Mouse (Mus musculus) CH12.LX (cell line): Measurements from ENCODE around the gene Stpg1. TPM values are rescaled to one million over a fixed set of nuclear protein-coding genes. Genes with fewer than 3 reads are reported as not detected.

Source experiments
- DNase-seq: peaks from one replicate; pipeline ENCODE4 v3.0.0-alpha.2; 2013; ENCODE audit errors: extremely low read depth
- H3K27ac ChIP-seq: 2 replicates; pipeline ENCODE4 v1.5.1; 2012; ENCODE audit warnings: low read depth, mild to moderate bottlenecking, control low read depth, moderate library complexity; ENCODE audit not compliant: insufficient read depth
- H3K27me3 ChIP-seq: replicated peaks from 2 replicates; pipeline ENCODE3; 2012; ENCODE audit warnings: inconsistent platforms
- H3K36me3 ChIP-seq, 2 experiments: replicated peaks in 1 of 2; 2 replicates each; pipeline versions ENCODE3 to v1.6.1; 2012; ENCODE audit warnings: inconsistent platforms in 1 of 2, low read length in 1 of 2, mild to moderate bottlenecking in 1 of 2, mixed read lengths in 1 of 2, moderate library complexity in 1 of 2; ENCODE audit not compliant: control insufficient read depth in 1 of 2, insufficient read depth in 1 of 2
- H3K4me1 ChIP-seq, 2 experiments: 2 replicates each; pipeline ENCODE4 v1.6.1; 2012; ENCODE audit warnings: inconsistent platforms in 1 of 2, moderate library complexity in 1 of 2; ENCODE audit not compliant: insufficient read depth in 2 of 2, control insufficient read depth in 1 of 2
- H3K4me2 ChIP-seq: 2 replicates; pipeline ENCODE4 v1.6.1; 2012; ENCODE audit warnings: low read depth, mild to moderate bottlenecking, control low read depth; ENCODE audit not compliant: poor library complexity, insufficient read depth, severe bottlenecking
- H3K4me3 ChIP-seq, 3 experiments: fragments of 150-350 bp in 1 of 3; sonication (generic) in 1 of 3; replicated peaks in 1 of 3; 2 replicates each; pipeline versions ENCODE3 to v1.5.1; 2011 to 2012; ENCODE audit warnings: low read depth in 2 of 3, low read length in 2 of 3, mild to moderate bottlenecking in 2 of 3, moderate library complexity in 2 of 3, control low read depth in 1 of 3, improper control_type of control experiment in 1 of 3, inconsistent platforms in 1 of 3, mixed read lengths in 1 of 3; ENCODE audit not compliant: poor library complexity in 1 of 3
- H3K79me2 ChIP-seq: replicated peaks from 2 replicates; pipeline ENCODE4 v1.6.1; 2012; ENCODE audit warnings: mild to moderate bottlenecking, moderate library complexity; ENCODE audit not compliant: control insufficient read depth, poor library complexity, insufficient read depth, severe bottlenecking; ENCODE audit errors: extremely low read depth
- H3K9ac ChIP-seq: 2 replicates; pipeline ENCODE4 v1.6.1; 2012; ENCODE audit warnings: low read depth, mild to moderate bottlenecking, control low read depth, moderate library complexity; ENCODE audit not compliant: insufficient read depth
- H3K9me3 ChIP-seq: replicated peaks from 2 replicates; pipeline ENCODE3; 2012; ENCODE audit warnings: low read length, inconsistent platforms, mixed read lengths
- CHD2 ChIP-seq: IDR thresholded peaks from 2 replicates; pipeline ENCODE4 v1.6.1; 2011; ENCODE audit warnings: low read length, improper control_type of control experiment
- CTCF ChIP-seq, 2 experiments: IDR thresholded peaks in 1 of 2; conservative IDR thresholded peaks in 1 of 2; 2 replicates each; pipeline ENCODE4 v1.5.1; 2011 to 2012; ENCODE audit warnings: low read depth in 2 of 2, low read length in 2 of 2, improper control_type of control experiment in 1 of 2, inconsistent platforms in 1 of 2, mild to moderate bottlenecking in 1 of 2, moderate library complexity in 1 of 2
- E2F4 ChIP-seq: IDR thresholded peaks from 2 replicates; pipeline ENCODE4 v1.6.1; 2011; ENCODE audit warnings: low read depth, low read length, improper control_type of control experiment; ENCODE audit not compliant: insufficient replicate concordance
- HCFC1 ChIP-seq: IDR thresholded peaks from 2 replicates; pipeline ENCODE4 v1.6.1; 2012; ENCODE audit warnings: low read depth, mild to moderate bottlenecking, inconsistent platforms, low read length, improper control_type of control experiment
- IRF4 ChIP-seq: IDR thresholded peaks from 2 replicates; pipeline ENCODE4 v1.6.1; 2014; ENCODE audit warnings: low read depth, mild to moderate bottlenecking, inconsistent platforms, low read length, improper control_type of control experiment
- JUN ChIP-seq: IDR thresholded peaks from 2 replicates; pipeline ENCODE4 v1.6.1; 2011; ENCODE audit warnings: low read depth, mild to moderate bottlenecking, low read length, improper control_type of control experiment, moderate library complexity; ENCODE audit not compliant: insufficient read depth
- JUND ChIP-seq: conservative IDR thresholded peaks from 2 replicates; pipeline ENCODE4 v1.6.1; 2011; ENCODE audit warnings: low read depth, low read length, improper control_type of control experiment
- KAT2A ChIP-seq: IDR thresholded peaks from 2 replicates; pipeline ENCODE4 v1.6.1; 2012; ENCODE audit warnings: low read length, improper control_type of control experiment, inconsistent platforms; ENCODE audit not compliant: insufficient replicate concordance
- MAFK ChIP-seq: IDR thresholded peaks from 2 replicates; pipeline ENCODE4 v1.6.1; 2011; ENCODE audit warnings: low read length, improper control_type of control experiment; ENCODE audit not compliant: insufficient replicate concordance
- MEF2A ChIP-seq: IDR thresholded peaks from 2 replicates; pipeline ENCODE4 v1.6.1; 2014; ENCODE audit warnings: low read depth, mild to moderate bottlenecking, inconsistent platforms, low read length, improper control_type of control experiment, borderline replicate concordance
- MYC ChIP-seq: IDR thresholded peaks from 2 replicates; pipeline ENCODE4 v1.6.1; 2011; ENCODE audit warnings: low read depth, mild to moderate bottlenecking, improper control_type of control experiment, low read length
- PAX5 ChIP-seq: IDR thresholded peaks from 2 replicates; pipeline ENCODE4 v1.6.1; 2012; ENCODE audit warnings: low read length, inconsistent platforms, mixed read lengths
- POLR2A ChIP-seq: IDR thresholded peaks from 2 replicates; pipeline ENCODE4 v1.6.1; 2011; ENCODE audit warnings: low read depth, mild to moderate bottlenecking, improper control_type of control experiment, low read length
- RAD21 ChIP-seq: IDR thresholded peaks from 2 replicates; pipeline ENCODE4 v1.6.1; 2011; ENCODE audit warnings: low read depth, mild to moderate bottlenecking, low read length, improper control_type of control experiment, moderate library complexity
- TBP ChIP-seq: conservative IDR thresholded peaks from 2 replicates; pipeline ENCODE4 v1.6.1; 2011; ENCODE audit warnings: low read depth, low read length, improper control_type of control experiment
- UBTF ChIP-seq: IDR thresholded peaks from 2 replicates; pipeline ENCODE4 v1.6.1; 2012; ENCODE audit warnings: low read depth, mild to moderate bottlenecking, inconsistent platforms, low read length, improper control_type of control experiment, moderate library complexity
- USF1 ChIP-seq: IDR thresholded peaks from 2 replicates; pipeline ENCODE4 v1.6.1; 2014; ENCODE audit warnings: low read depth, mild to moderate bottlenecking, inconsistent platforms, low read length, improper control_type of control experiment
- USF2 ChIP-seq: conservative IDR thresholded peaks from 2 replicates; pipeline ENCODE4 v1.6.1; 2011; ENCODE audit warnings: low read depth, low read length, improper control_type of control experiment
- ZC3H11A ChIP-seq: IDR thresholded peaks from 2 replicates; pipeline ENCODE4 v1.6.1; 2012; ENCODE audit warnings: low read depth, mild to moderate bottlenecking, inconsistent platforms, low read length, improper control_type of control experiment
- ZMIZ1 ChIP-seq: IDR thresholded peaks from 2 replicates; pipeline ENCODE4 v1.6.1; 2012; ENCODE audit warnings: low read depth, mild to moderate bottlenecking, inconsistent platforms, low read length, improper control_type of control experiment
- ZNF384 ChIP-seq: IDR thresholded peaks from 2 replicates; pipeline ENCODE4 v1.6.1; 2012; ENCODE audit warnings: low read depth, low read length, improper control_type of control experiment, inconsistent platforms
- dilution Hi-C: fragments of 300-500 bp; cut with MboI; formaldehyde crosslinking; loops from 2 replicates; pipeline ENCODE4 v1.14.3; 2020; ENCODE audit warnings: low sequenced_read_pairs; ENCODE audit not compliant: extremely low pct_unique_long_range_greater_than_20kb, extremely low pct_ligation_motif_present
- in situ Hi-C: fragments of 300-500 bp; cut with MboI; formaldehyde crosslinking; loops from 3 replicates; pipeline ENCODE4 v1.14.3; 2019; ENCODE audit warnings: low sequenced_read_pairs, low pct_ligation_motif_present, low pct_unique_long_range_greater_than_20kb, mixed read lengths
- polyA plus RNA-seq: library from polyadenylated mRNA; unstranded; fragments of >175 nt; gene quantifications from 2 replicates; pipeline ENCODE4 v1.2.1, GENCODE M21; 2012; ENCODE audit warnings: low read depth; ENCODE audit not compliant: insufficient read length
- total RNA-seq, 2 experiments: library from RNA; depleted of rRNA; stranded (reverse); fragments of 300-350 nt in 1 of 2; fragments of >200 nt in 1 of 2; gene quantifications; 2 replicates each; pipeline ENCODE4 v1.2.3; 2012 to 2014

Gene Stpg1
- total and polyA plus RNA-seq, 3 experiments = not detected

- no peaks in the 10 kb centered on the region for H3K9me3 ChIP-seq
- dilution Hi-C loops (no loop called here), in situ Hi-C loops (no loop called here)
- no peaks in the 10 kb centered on the region for H3K79me2 ChIP-seq
- H3K27me3 ChIP-seq = peaks cover 89% of the 10 kb centered on the region
- no peaks in the 10 kb centered on the region for H3K36me3 ChIP-seq
- TF ChIP-seq IRF4 = no peak
- no peak for TF ChIP-seq JUND
- TF ChIP-seq JUN = no peak
- TF ChIP-seq USF1 = no peak
- TF ChIP-seq ZC3H11A = no peak
- TF ChIP-seq E2F4 = no peak
- H3K27ac ChIP-seq = no peak overlapping the region
- DNase-seq = no peak
- H3K4me3 ChIP-seq = no peak overlapping the region
- H3K4me2 ChIP-seq = no peak overlapping the region
- H3K9ac ChIP-seq = no peak overlapping the region
- H3K4me1 ChIP-seq = peaks cover 8 to 26% of the 10 kb centered on the region in 2 experiments
Measured at GRCm38 (mm10) chr4:135565400-135565799, 70.8 kb downstream of the Stpg1 start.

DNA sequence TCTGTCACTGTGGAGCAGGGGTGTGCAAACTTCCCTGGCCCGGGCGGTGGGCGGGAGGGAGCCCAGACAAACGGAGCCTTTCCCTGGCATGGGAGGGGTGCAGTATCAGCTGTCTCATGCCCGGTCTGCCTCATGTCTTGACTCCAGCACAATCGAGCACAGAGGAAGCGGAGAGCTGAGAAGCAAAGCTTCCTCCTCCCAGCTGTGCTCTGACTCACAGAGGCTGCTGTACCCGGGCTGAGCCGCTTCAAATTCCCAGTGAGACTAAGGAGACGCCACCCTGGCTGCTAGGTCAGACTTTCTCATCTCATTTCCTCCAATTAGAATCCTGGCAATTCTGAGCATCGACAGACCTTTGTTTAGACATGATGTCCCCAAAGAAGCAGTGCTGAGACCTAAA, 72.5 kb downstream of the Stpg1 start:
- no peak overlapping the region for H3K4me2 ChIP-seq
- H3K36me3 ChIP-seq = no peaks in the 10 kb centered on the region
- peaks cover 93% of the 10 kb centered on the region for H3K27me3 ChIP-seq
- peaks cover 12 to 31% of the 10 kb centered on the region in 2 experiments for H3K4me1 ChIP-seq
- H3K4me3 ChIP-seq = no peak overlapping the region
- in situ Hi-C loops = no loop called here
- TF ChIP-seq ZC3H11A (no peak), MEF2A (no peak), HCFC1 (no peak), UBTF (no peak), PAX5 (no peak), RAD21 (no peak), CTCF (conservative IDR thresholded peaks at IDR 0.05 in 1 of 2, IDR thresholded peaks at IDR 0.05 in 1 of 2; ENCODE audit: low read depth in 2 of 2, low read length in 2 of 2) (no peak), IRF4 (no peak), ZNF384 (no peak), USF2 (no peak), USF1 (no peak), MAFK (no peak), CHD2 (no peak), KAT2A (no peak), MYC (no peak), POLR2A (no peak), TBP (no peak), ZMIZ1 (no peak)
- dilution Hi-C loops = no loop called here
- H3K9ac ChIP-seq = no peak overlapping the region
- no peak for DNase-seq
- H3K9me3 ChIP-seq = no peaks in the 10 kb centered on the region
- H3K27ac ChIP-seq = no peak overlapping the region
- H3K79me2 ChIP-seq = no peaks in the 10 kb centered on the region
